Mouse (Mus musculus): ENCODE measurements around the gene Aipl1. TPM values are rescaled to one million over a fixed set of nuclear protein-coding genes. Genes with fewer than 3 reads are reported as not detected.

Gene Aipl1
- polyA plus RNA-seq, 1 experiment from 2014 or later = 0.29 TPM

GRCm38 (mm10) chr11:72029143-72029542 is 8.2 kb downstream of the Aipl1 start:
- peak; percentile 78 for DNase-seq
- 22% methylated on average over 23 of the region's 23 CpGs for WGBS

DNA sequence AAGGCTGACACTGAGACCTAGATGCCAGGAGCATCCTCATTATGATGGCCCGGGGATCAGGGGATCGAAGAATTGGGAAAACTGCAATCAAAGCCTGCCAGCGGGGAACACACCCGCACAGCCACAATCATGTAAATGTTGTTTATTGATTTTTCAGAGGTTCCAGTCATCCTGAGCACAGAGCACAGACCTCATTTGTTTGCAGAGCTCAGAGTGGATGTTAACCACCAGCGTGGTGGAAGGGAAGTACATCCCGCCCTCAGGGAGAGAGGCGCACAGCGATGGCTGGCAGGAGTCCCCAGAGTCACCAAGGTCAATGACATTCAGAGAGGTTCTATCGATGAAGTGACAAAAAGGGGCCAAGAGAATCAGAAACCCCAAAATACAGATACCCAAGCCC is 9.5 kb downstream of the Aipl1 start:
- Histone ChIP-seq H3K4me3 (replicated peaks; ENCODE audit: low read depth, low read length) (no peak overlapping the region), H3K4me2 (ENCODE audit: low read length) (no peak overlapping the region)

More at GRCm38 (mm10) chr11:72029143-72029542, 8.2 kb downstream of the Aipl1 start:
- Histone ChIP-seq H3K27ac (replicated peaks; ENCODE audit: low read depth, low read length) (no peak overlapping the region), H3K27me3 (ENCODE audit: control insufficient read depth, insufficient read depth, low read length) (peaks cover 6% of the 10 kb centered on the region; the same call in 1 of the 2 replicates), H3K9ac (replicated peaks; ENCODE audit: low read length) (no peak overlapping the region), H3K4me3 (replicated peaks; ENCODE audit: low read depth, low read length) (no peak overlapping the region), H3K4me1 (ENCODE audit: control insufficient read depth, insufficient read depth, low read length) (no peaks in the 10 kb centered on the region), H3K9me3 (ENCODE audit: control insufficient read depth, low read length) (no peaks in the 10 kb centered on the region), H3K4me2 (ENCODE audit: low read length) (no peak overlapping the region; the same call in 1 of the 2 replicates), H3K36me3 (ENCODE audit: control insufficient read depth, insufficient read depth, low read length) (no peaks in the 10 kb centered on the region)
- ATAC-seq (ENCODE audit: low FRiP score, low TSS enrichment) = no peak

GRCm38 (mm10) chr11:72026516-72026915 is 10.8 kb downstream of the Aipl1 start:
- Histone ChIP-seq H3K4me3 (replicated peaks; ENCODE audit: low read depth, low read length) (no peak overlapping the region), H3K9ac (replicated peaks; ENCODE audit: low read length) (no peak overlapping the region), H3K4me2 (ENCODE audit: low read length) (no peak overlapping the region), H3K27ac (replicated peaks; ENCODE audit: low read depth, low read length) (no peak overlapping the region), H3K4me1 (ENCODE audit: control insufficient read depth, insufficient read depth, low read length) (peaks cover 4% of the 10 kb centered on the region), H3K36me3 (ENCODE audit: control insufficient read depth, insufficient read depth, low read length) (no peaks in the 10 kb centered on the region), H3K9me3 (ENCODE audit: control insufficient read depth, low read length) (no peaks in the 10 kb centered on the region), H3K27me3 (ENCODE audit: control insufficient read depth, insufficient read depth, low read length) (peaks cover 6% of the 10 kb centered on the region; the same call in 1 of the 2 replicates)
- WGBS = 88% methylated on average over 9 of the region's 9 CpGs
- ATAC-seq (ENCODE audit: low FRiP score, low TSS enrichment) = no peak
- DNase-seq = no peak

More for the DNA sequence above, 9.5 kb downstream of the Aipl1 start:
- Histone ChIP-seq H3K4me1 (ENCODE audit: control insufficient read depth, insufficient read depth, low read length) (peaks cover 4% of the 10 kb centered on the region), H3K9ac (replicated peaks; ENCODE audit: low read length) (no peak overlapping the region), H3K36me3 (ENCODE audit: control insufficient read depth, insufficient read depth, low read length) (no peaks in the 10 kb centered on the region), H3K27me3 (ENCODE audit: control insufficient read depth, insufficient read depth, low read length) (peaks cover 6% of the 10 kb centered on the region; the same call in 1 of the 2 replicates), H3K27ac (replicated peaks; ENCODE audit: low read depth, low read length) (no peak overlapping the region), H3K9me3 (ENCODE audit: control insufficient read depth, low read length) (no peaks in the 10 kb centered on the region)
- no peak for DNase-seq
- WGBS = 74% methylated on average over 9 of the region's 9 CpGs
- ATAC-seq (ENCODE audit: low FRiP score, low TSS enrichment) = no peak

DNA sequence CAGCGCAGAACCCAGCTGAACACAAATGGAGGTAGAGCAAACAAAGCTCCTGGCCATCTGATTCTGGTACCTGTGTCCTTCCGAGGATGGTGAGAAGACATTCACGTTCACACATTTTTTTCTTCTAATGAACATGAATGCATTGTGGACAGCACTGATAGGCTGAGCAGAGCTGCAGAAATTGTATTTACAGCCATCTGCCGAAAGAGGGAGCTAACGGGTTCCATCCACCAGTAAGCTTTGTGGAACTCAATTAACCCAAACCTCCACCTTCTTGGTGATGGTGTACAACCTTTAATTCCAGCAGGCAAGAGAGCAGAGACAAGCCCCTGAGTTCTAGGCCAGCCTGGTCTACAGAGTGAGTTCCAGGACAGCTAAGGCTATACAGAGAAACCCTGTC is 11.5 kb downstream of the Aipl1 start:
- no peak overlapping the region for H3K9ac ChIP-seq (replicated peaks; ENCODE audit: low read length)
- H3K27ac ChIP-seq (replicated peaks; ENCODE audit: low read depth, low read length) = no peak overlapping the region
- no peak overlapping the region for H3K4me3 ChIP-seq (replicated peaks; ENCODE audit: low read depth, low read length)
- ATAC-seq (ENCODE audit: low FRiP score, low TSS enrichment) (no peak), DNase-seq (peak; percentile 65)
- H3K4me2 ChIP-seq (ENCODE audit: low read length) = no peak overlapping the region
- H3K4me1 ChIP-seq (ENCODE audit: control insufficient read depth, insufficient read depth, low read length) = peaks cover 4% of the 10 kb centered on the region
- no peaks in the 10 kb centered on the region for H3K9me3 ChIP-seq (ENCODE audit: control insufficient read depth, low read length)
- H3K27me3 ChIP-seq (ENCODE audit: control insufficient read depth, insufficient read depth, low read length) = peaks cover 6% of the 10 kb centered on the region; the same call in 1 of the 2 replicates
- 40% methylated on average over 5 of the region's 5 CpGs for WGBS
- H3K36me3 ChIP-seq (ENCODE audit: control insufficient read depth, insufficient read depth, low read length) = no peaks in the 10 kb centered on the region

GRCm38 (mm10) chr11:72024193-72024781 is 13.0 kb downstream of the Aipl1 start:
- Histone ChIP-seq H3K4me1 (ENCODE audit: control insufficient read depth, insufficient read depth, low read length) (peaks cover 4% of the 10 kb centered on the region), H3K9me3 (ENCODE audit: control insufficient read depth, low read length) (no peaks in the 10 kb centered on the region), H3K27ac (replicated peaks; ENCODE audit: low read depth, low read length) (no peak overlapping the region), H3K4me3 (replicated peaks; ENCODE audit: low read depth, low read length) (no peak overlapping the region), H3K9ac (replicated peaks; ENCODE audit: low read length) (no peak overlapping the region), H3K4me2 (ENCODE audit: low read length) (no peak overlapping the region), H3K27me3 (ENCODE audit: control insufficient read depth, insufficient read depth, low read length) (no peaks in the 10 kb centered on the region), H3K36me3 (ENCODE audit: control insufficient read depth, insufficient read depth, low read length) (no peaks in the 10 kb centered on the region)
- DNase-seq (peak; percentile 85), ATAC-seq (ENCODE audit: low FRiP score, low TSS enrichment) (no peak)
- WGBS = 25% methylated on average over 5 of the region's 5 CpGs

DNA sequence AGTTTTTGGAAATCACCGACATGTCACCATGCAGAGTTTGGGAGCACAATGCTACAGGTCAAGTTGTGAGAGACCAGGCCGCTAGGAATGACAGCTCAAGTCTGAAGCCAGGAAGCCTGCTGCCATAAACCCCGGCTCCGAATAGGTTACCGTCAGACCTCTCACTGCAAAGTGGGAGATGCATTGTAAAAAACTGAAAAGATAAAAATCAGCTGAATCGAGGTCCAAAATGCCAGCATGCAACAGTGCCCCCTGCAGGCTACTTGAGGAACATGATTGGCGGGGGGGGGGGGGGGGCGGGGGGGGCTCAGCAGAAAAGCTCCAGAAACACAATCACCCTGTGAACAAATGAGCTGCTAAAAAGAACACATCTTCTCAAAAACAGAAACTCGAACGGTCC is 13.7 kb downstream of the Aipl1 start:
- no peaks in the 10 kb centered on the region for H3K27me3 ChIP-seq (ENCODE audit: control insufficient read depth, insufficient read depth, low read length)
- no peak overlapping the region for H3K9ac ChIP-seq (replicated peaks; ENCODE audit: low read length)
- DNase-seq (peak; percentile 74), ATAC-seq (ENCODE audit: low FRiP score, low TSS enrichment) (no peak)
- H3K4me3 ChIP-seq (replicated peaks; ENCODE audit: low read depth, low read length) = no peak overlapping the region
- no peak overlapping the region for H3K4me2 ChIP-seq (ENCODE audit: low read length)
- peaks cover 4% of the 10 kb centered on the region for H3K4me1 ChIP-seq (ENCODE audit: control insufficient read depth, insufficient read depth, low read length)
- no peaks in the 10 kb centered on the region for H3K9me3 ChIP-seq (ENCODE audit: control insufficient read depth, low read length)
- no peaks in the 10 kb centered on the region for H3K36me3 ChIP-seq (ENCODE audit: control insufficient read depth, insufficient read depth, low read length)
- H3K27ac ChIP-seq (replicated peaks; ENCODE audit: low read depth, low read length) = no peak overlapping the region
- 39% methylated on average over 8 of the region's 10 CpGs for WGBS

- Histone ChIP-seq H3K27ac (replicated peaks; ENCODE audit: low read depth, low read length) (no peak overlapping the region), H3K4me2 (ENCODE audit: low read length) (no peak overlapping the region), H3K9ac (replicated peaks; ENCODE audit: low read length) (no peak overlapping the region), H3K9me3 (ENCODE audit: control insufficient read depth, low read length) (no peaks in the 10 kb centered on the region), H3K27me3 (ENCODE audit: control insufficient read depth, insufficient read depth, low read length) (no peaks in the 10 kb centered on the region), H3K36me3 (ENCODE audit: control insufficient read depth, insufficient read depth, low read length) (no peaks in the 10 kb centered on the region), H3K4me3 (replicated peaks; ENCODE audit: low read depth, low read length) (no peak overlapping the region), H3K4me1 (ENCODE audit: control insufficient read depth, insufficient read depth, low read length) (peaks cover 4% of the 10 kb centered on the region)
- 85% methylated on average over 6 of the region's 6 CpGs for WGBS
- no peak for DNase-seq
- ATAC-seq (ENCODE audit: low FRiP score, low TSS enrichment) = no peak
Observed at GRCm38 (mm10) chr11:72022827-72023226, 14.5 kb downstream of the Aipl1 start.

GRCm38 (mm10) chr11:72021015-72021414 is 16.3 kb downstream of the Aipl1 start:
- no peak overlapping the region for H3K4me3 ChIP-seq (replicated peaks; ENCODE audit: low read depth, low read length)
- no peak for DNase-seq
- H3K4me2 ChIP-seq (ENCODE audit: low read length) = no peak overlapping the region
- no peak overlapping the region for H3K27ac ChIP-seq (replicated peaks; ENCODE audit: low read depth, low read length)
- H3K4me1 ChIP-seq (ENCODE audit: control insufficient read depth, insufficient read depth, low read length) = peaks cover 4% of the 10 kb centered on the region
- ATAC-seq (ENCODE audit: low FRiP score, low TSS enrichment) = no peak
- no peaks in the 10 kb centered on the region for H3K9me3 ChIP-seq (ENCODE audit: control insufficient read depth, low read length)
- H3K27me3 ChIP-seq (ENCODE audit: control insufficient read depth, insufficient read depth, low read length) = no peaks in the 10 kb centered on the region
- WGBS = 75% methylated on average over 4 of the region's 4 CpGs
- H3K9ac ChIP-seq (replicated peaks; ENCODE audit: low read length) = no peak overlapping the region
- no peaks in the 10 kb centered on the region for H3K36me3 ChIP-seq (ENCODE audit: control insufficient read depth, insufficient read depth, low read length)

DNA sequence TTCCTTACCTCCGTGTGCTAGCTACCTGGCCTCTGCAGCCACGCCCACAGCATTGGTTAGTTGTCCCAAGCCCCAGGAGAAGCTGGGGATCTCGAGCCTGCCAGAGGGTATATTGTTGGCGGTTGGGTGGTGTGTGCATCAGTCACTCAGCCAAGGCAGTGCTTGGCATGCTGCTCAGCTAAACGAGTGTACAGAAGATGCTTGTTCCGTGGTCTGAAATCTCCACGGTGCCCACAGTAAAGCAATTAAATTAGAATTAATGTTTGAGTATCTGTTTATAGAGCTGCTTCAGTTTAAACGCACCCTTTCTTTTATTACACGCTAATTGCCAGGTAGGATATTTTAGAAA is 20.1 kb downstream of the Aipl1 start:
- Histone ChIP-seq H3K27me3 (ENCODE audit: control insufficient read depth, insufficient read depth, low read length) (no peaks in the 10 kb centered on the region), H3K9me3 (ENCODE audit: control insufficient read depth, low read length) (no peaks in the 10 kb centered on the region), H3K4me2 (ENCODE audit: low read length) (no peak overlapping the region), H3K4me3 (replicated peaks; ENCODE audit: low read depth, low read length) (no peak overlapping the region), H3K9ac (replicated peaks; ENCODE audit: low read length) (no peak overlapping the region), H3K27ac (replicated peaks; ENCODE audit: low read depth, low read length) (no peak overlapping the region), H3K4me1 (ENCODE audit: control insufficient read depth, insufficient read depth, low read length) (peaks cover 2% of the 10 kb centered on the region; the same call in 1 of the 2 replicates), H3K36me3 (ENCODE audit: control insufficient read depth, insufficient read depth, low read length) (no peaks in the 10 kb centered on the region)
- ATAC-seq (ENCODE audit: low FRiP score, low TSS enrichment) (no peak), DNase-seq (no peak)
- 71% methylated on average over 9 of the region's 9 CpGs for WGBS

Measured in midbrain, embryonic 14.5 days (tissue).